Mouse (Mus musculus): ENCODE data around the gene Rpusd1.

Gene Rpusd1

GRCm38 (mm10) chr17:25727265-25728008, at the start of gene Rpusd1, which contains the start of gene Chtf18:
TSS of gene Rpusd1 (plus strand) at chr17:25727670.
TSS of gene Chtf18 (minus strand) at chr17:25727419.
- peak; percentile 100 for DNase-seq (ENCODE audit: low spot score)

- DNase-seq (ENCODE audit: low spot score) = no peak
These were observed 49.5 kb upstream of the Rpusd1 start for GRCm38 (mm10) chr17:25677969-25678368.

GRCm38 (mm10) chr17:25679818-25680217, 47.7 kb upstream of the Rpusd1 start:
- DNase-seq (ENCODE audit: low spot score) = no peak

- no peak for DNase-seq (ENCODE audit: low spot score)
These were observed 45.8 kb upstream of the Rpusd1 start for GRCm38 (mm10) chr17:25681636-25682035.

- no peak for DNase-seq (ENCODE audit: low spot score)
These were observed 41.1 kb upstream of the Rpusd1 start for GRCm38 (mm10) chr17:25686323-25686722.

GRCm38 (mm10) chr17:25688922-25689321, 38.5 kb upstream of the Rpusd1 start:
- DNase-seq (ENCODE audit: low spot score) = no peak

GRCm38 (mm10) chr17:25696263-25696662, 31.2 kb upstream of the Rpusd1 start:
- DNase-seq (ENCODE audit: low spot score) = no peak

GRCm38 (mm10) chr17:25698446-25698845, 29.0 kb upstream of the Rpusd1 start:
- DNase-seq (ENCODE audit: low spot score) = peak; percentile 62

GRCm38 (mm10) chr17:25700863-25701496, 26.5 kb upstream of the Rpusd1 start:
- no peak for DNase-seq (ENCODE audit: low spot score)

GRCm38 (mm10) chr17:25709994-25710393, 17.5 kb upstream of the Rpusd1 start:
- DNase-seq (ENCODE audit: low spot score) = no peak

- DNase-seq (ENCODE audit: low spot score) = no peak
These were observed 16.3 kb upstream of the Rpusd1 start for GRCm38 (mm10) chr17:25711136-25711535.

- DNase-seq (ENCODE audit: low spot score) = no peak
These were observed 11.8 kb upstream of the Rpusd1 start for GRCm38 (mm10) chr17:25715627-25716026.

- DNase-seq (ENCODE audit: low spot score) = no peak
These were observed 11.3 kb upstream of the Rpusd1 start for GRCm38 (mm10) chr17:25716130-25716529.

- DNase-seq (ENCODE audit: low spot score) = no peak
These were observed 10.5 kb upstream of the Rpusd1 start, which contains the start of gene Gng13 for GRCm38 (mm10) chr17:25716711-25717637. TSS of gene Gng13 (plus strand) at chr17:25717171.

- no peak for DNase-seq (ENCODE audit: low spot score)
These were observed 9.8 kb upstream of the Rpusd1 start for GRCm38 (mm10) chr17:25717691-25718090.

GRCm38 (mm10) chr17:25721476-25721875, 6.0 kb upstream of the Rpusd1 start:
- no peak for DNase-seq (ENCODE audit: low spot score)

GRCm38 (mm10) chr17:25723470-25723869, 4.0 kb upstream of the Rpusd1 start:
- no peak for DNase-seq (ENCODE audit: low spot score)

- no peak for DNase-seq (ENCODE audit: low spot score)
These were observed 3.6 kb upstream of the Rpusd1 start for GRCm38 (mm10) chr17:25723919-25724318.

- no peak for DNase-seq (ENCODE audit: low spot score)
These were observed 2.2 kb upstream of the Rpusd1 start for GRCm38 (mm10) chr17:25725264-25725663.

- no peak for DNase-seq (ENCODE audit: low spot score)
These were observed 470 bp downstream of the Rpusd1 start for GRCm38 (mm10) chr17:25728009-25728270.

- peak; percentile 78 for DNase-seq (ENCODE audit: low spot score)
These were observed 4.6 kb downstream of the Rpusd1 start for GRCm38 (mm10) chr17:25732082-25732481.

- DNase-seq (ENCODE audit: low spot score) = no peak
These were observed 7.8 kb downstream of the Rpusd1 start for GRCm38 (mm10) chr17:25735246-25735645.

GRCm38 (mm10) chr17:25735745-25736144, 8.3 kb downstream of the Rpusd1 start, which contains the start of gene Mslnl:
TSS of gene Mslnl (plus strand) at chr17:25736042.
- no peak for DNase-seq (ENCODE audit: low spot score)
